Mouse (Mus musculus) thymus, adult 2 months (tissue): ENCODE results near the gene Cish. TPM values are rescaled to one million over a fixed set of nuclear protein-coding genes. Genes with fewer than 3 reads are reported as not detected.

ENCODE experiments used
- DNase-seq: peaks from one replicate; pipeline ENCODE4 v3.0.0; 2021
- H3K27ac ChIP-seq: fragments of 200-500 bp; 2 replicates; pipeline ENCODE4 v1.5.1; 2012; ENCODE audit warnings: low read length, control low read depth; ENCODE audit not compliant: control insufficient read depth, insufficient read depth
- H3K27me3 ChIP-seq: fragments of 200-500 bp; 2 replicates; pipeline ENCODE4 v1.6.1; 2012; ENCODE audit warnings: mild to moderate bottlenecking, low read length, moderate library complexity, mixed read lengths; ENCODE audit not compliant: control insufficient read depth, insufficient read depth
- H3K36me3 ChIP-seq: fragments of 200-500 bp; 2 replicates; pipeline ENCODE4 v1.6.1; 2012; ENCODE audit warnings: mild to moderate bottlenecking, low read length, moderate library complexity; ENCODE audit not compliant: control insufficient read depth, insufficient read depth
- H3K4me1 ChIP-seq: fragments of 200-500 bp; replicated peaks from 2 replicates; pipeline ENCODE4 v1.6.1; 2012; ENCODE audit warnings: low read length; ENCODE audit not compliant: control insufficient read depth, insufficient read depth
- H3K4me3 ChIP-seq: fragments of 200-500 bp; 2 replicates; pipeline ENCODE4 v1.5.1; 2012; ENCODE audit warnings: mild to moderate bottlenecking, low read length, control low read depth, moderate library complexity; ENCODE audit not compliant: control insufficient read depth, insufficient read depth
- CTCF ChIP-seq: fragments of 200-500 bp; IDR thresholded peaks from 2 replicates; pipeline ENCODE4 v1.5.1; 2012; ENCODE audit warnings: mild to moderate bottlenecking, control low read depth, low read length, moderate library complexity, borderline replicate concordance; ENCODE audit not compliant: control insufficient read depth, poor library complexity, insufficient read depth; ENCODE audit errors: extremely low read depth
- POLR2A ChIP-seq: fragments of 200-500 bp; IDR thresholded peaks from 2 replicates; pipeline ENCODE4 v1.6.1; 2012; ENCODE audit warnings: mild to moderate bottlenecking, low read length, control low read depth, moderate library complexity; ENCODE audit not compliant: control insufficient read depth, poor library complexity, insufficient read depth; ENCODE audit errors: extremely low read depth
- WGBS: fragments of 180-500 bp; shearing (Covaris S2); methylation state at CpG from one replicate; pipeline ENCODE4 v1.1.7; 2018; 5-methylcytosine and 5-hydroxymethylcytosine counted together
- polyA plus RNA-seq: library from polyadenylated mRNA; depleted of rRNA; stranded (reverse); fragments of >200 nt; gene quantifications from 2 replicates; pipeline ENCODE4 v1.2.3, GENCODE M21; 2012

Cish gene
- polyA plus RNA-seq, 1 experiment: 39.6 TPM

- no peaks in the 10 kb centered on the region for H3K27me3 ChIP-seq
- H3K4me3 ChIP-seq: peak overlapping the region; percentile 24
- peaks cover 38% of the 10 kb centered on the region for H3K4me1 ChIP-seq
- H3K27ac ChIP-seq: peak overlapping the region; percentile 45
- DNase-seq: peak; percentile 25
- no peaks in the 10 kb centered on the region for H3K36me3 ChIP-seq
- WGBS: 3% methylated on average over 13 of the region's 13 CpGs
- no peak for TF ChIP-seq CTCF
- no peak for TF ChIP-seq POLR2A
Measured at GRCm38 (mm10) chr9:107280322-107281027, 15.4 kb upstream of the Cish start.

- Histone ChIP-seq H3K27me3 (no peaks in the 10 kb centered on the region), H3K4me1 (peaks cover 42% of the 10 kb centered on the region), H3K36me3 (no peaks in the 10 kb centered on the region), H3K27ac (no peak overlapping the region), H3K4me3 (no peak overlapping the region)
- TF ChIP-seq CTCF: no peak
- no peak for TF ChIP-seq POLR2A
- DNase-seq: no peak
- WGBS: 86% methylated on average over 5 of the region's 5 CpGs
Measured at GRCm38 (mm10) chr9:107281241-107281987, 14.4 kb upstream of the Cish start.

- TF ChIP-seq POLR2A (no peak), CTCF (no peak)
- Histone ChIP-seq H3K27ac (no peak overlapping the region), H3K4me3 (no peak overlapping the region), H3K36me3 (no peaks in the 10 kb centered on the region), H3K27me3 (no peaks in the 10 kb centered on the region), H3K4me1 (peaks cover 49% of the 10 kb centered on the region)
- WGBS: 85% methylated on average over 9 of the region's 9 CpGs
- DNase-seq: no peak
Measured at GRCm38 (mm10) chr9:107282951-107283350, 12.9 kb upstream of the Cish start.

- Histone ChIP-seq H3K4me1 (peaks cover 46% of the 10 kb centered on the region), H3K27me3 (no peaks in the 10 kb centered on the region), H3K27ac (no peak overlapping the region), H3K36me3 (no peaks in the 10 kb centered on the region), H3K4me3 (no peak overlapping the region)
- WGBS: 17% methylated on average over 3 of the region's 3 CpGs
- TF ChIP-seq POLR2A (no peak), CTCF (no peak)
- DNase-seq: peak; percentile 35
Measured at GRCm38 (mm10) chr9:107285009-107285408, 10.8 kb upstream of the Cish start.

- WGBS: 77% methylated on average over 2 of the region's 2 CpGs
- H3K4me3 ChIP-seq: no peak overlapping the region
- TF ChIP-seq CTCF: no peak
- no peak for TF ChIP-seq POLR2A
Measured at GRCm38 (mm10) chr9:107287294-107287693, 8.5 kb upstream of the Cish start.

GRCm38 (mm10) chr9:107288105-107288650 is 7.6 kb upstream of the Cish start:
- Histone ChIP-seq H3K36me3 (no peaks in the 10 kb centered on the region), H3K27ac (0 out of 2 replicates have a peak overlapping the region, but pooled peaks have one; percentile 8), H3K4me1 (peaks cover 41% of the 10 kb centered on the region), H3K27me3 (no peaks in the 10 kb centered on the region), H3K4me3 (peak overlapping the region; percentile 8; the same call in 1 of the 2 replicates)
- DNase-seq: no peak
- WGBS: 90% methylated on average over 14 of the region's 14 CpGs
- TF ChIP-seq POLR2A: no peak
- TF ChIP-seq CTCF: no peak

More at GRCm38 (mm10) chr9:107287294-107287693, 8.5 kb upstream of the Cish start:
- no peak overlapping the region for H3K27ac ChIP-seq
- no peaks in the 10 kb centered on the region for H3K36me3 ChIP-seq
- H3K4me1 ChIP-seq: peaks cover 41% of the 10 kb centered on the region
- DNase-seq: no peak
- H3K27me3 ChIP-seq: no peaks in the 10 kb centered on the region
